Mouse (Mus musculus): Measurements from ENCODE around the gene Dydc2. TPM values are rescaled to one million over a fixed set of nuclear protein-coding genes. Genes with fewer than 3 reads are reported as not detected.

The Dydc2 gene
- polyA plus RNA-seq, 1 experiment from 2014 or later: not detected

DNA sequence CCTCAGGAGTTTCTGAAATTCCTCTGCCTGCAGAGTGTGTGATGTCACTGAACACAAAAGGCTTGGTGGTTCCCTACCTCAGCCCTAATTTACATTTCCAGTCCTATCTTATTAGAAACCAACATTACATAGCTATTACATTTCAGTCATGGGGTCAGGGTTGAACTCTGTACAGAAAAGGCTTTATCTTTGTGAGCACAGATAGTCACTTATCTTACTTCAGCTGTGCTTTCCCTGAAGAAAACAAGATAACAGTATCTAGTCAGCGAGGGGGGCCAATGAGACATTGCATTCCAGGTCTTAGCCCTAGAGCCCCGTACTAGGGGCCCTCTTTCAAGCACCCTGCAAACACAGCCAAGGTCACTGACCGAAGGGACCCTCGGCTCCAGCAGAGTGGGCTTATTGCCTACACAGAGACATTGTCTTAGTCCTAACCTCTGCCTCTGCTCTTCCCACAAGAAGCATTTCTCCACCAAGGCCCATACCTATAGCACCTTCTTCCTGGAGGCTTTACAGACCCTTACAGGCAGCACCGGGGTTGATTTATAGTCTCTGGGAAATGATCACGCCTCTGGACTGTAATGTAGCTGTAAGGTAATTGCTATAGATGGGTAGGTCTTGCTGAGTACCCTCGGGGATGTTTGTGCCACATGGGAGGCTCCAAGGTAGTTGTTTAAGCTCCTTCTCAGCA, 43.3 kb downstream of the Dydc2 start:
- Histone ChIP-seq H3K4me1 (ENCODE audit: control insufficient read depth, insufficient read depth, low read length) (no peaks in the 10 kb centered on the region; the same call in 1 of the 2 replicates), H3K4me2 (ENCODE audit: low read depth, low read length) (no peak overlapping the region), H3K27ac (ENCODE audit: low read length) (peak overlapping the region; percentile 38), H3K27me3 (replicated peaks; ENCODE audit: control insufficient read depth, insufficient read depth, low read length) (no peaks in the 10 kb centered on the region), H3K9ac (ENCODE audit: low read depth, low read length) (no peak overlapping the region), H3K36me3 (ENCODE audit: control insufficient read depth, insufficient read depth, low read length) (no peaks in the 10 kb centered on the region), H3K4me3 (ENCODE audit: low read length) (no peak overlapping the region), H3K9me3 (ENCODE audit: control insufficient read depth, low read length) (no peaks in the 10 kb centered on the region)
- 51% methylated on average over 7 of the region's 7 CpGs for WGBS
- peak; percentile 89 for ATAC-seq

- H3K4me1 ChIP-seq (ENCODE audit: control insufficient read depth, insufficient read depth, low read length): no peaks in the 10 kb centered on the region; the same call in 1 of the 2 replicates
- no peak overlapping the region for H3K4me3 ChIP-seq (ENCODE audit: low read length)
- no peak for ATAC-seq
- no peak overlapping the region for H3K4me2 ChIP-seq (ENCODE audit: low read depth, low read length)
- H3K9me3 ChIP-seq (ENCODE audit: control insufficient read depth, low read length): no peaks in the 10 kb centered on the region
- no peaks in the 10 kb centered on the region for H3K36me3 ChIP-seq (ENCODE audit: control insufficient read depth, insufficient read depth, low read length)
- H3K27ac ChIP-seq (ENCODE audit: low read length): no peak overlapping the region
- no peaks in the 10 kb centered on the region for H3K27me3 ChIP-seq (replicated peaks; ENCODE audit: control insufficient read depth, insufficient read depth, low read length)
- H3K9ac ChIP-seq (ENCODE audit: low read depth, low read length): no peak overlapping the region
- 74% methylated on average over 2 of the region's 2 CpGs for WGBS
These were observed 43.9 kb downstream of the Dydc2 start for GRCm38 (mm10) chr14:41025087-41025486.

GRCm38 (mm10) chr14:41021246-41021645, 47.8 kb downstream of the Dydc2 start:
- no peaks in the 10 kb centered on the region for H3K9me3 ChIP-seq (ENCODE audit: control insufficient read depth, low read length)
- no peaks in the 10 kb centered on the region for H3K27me3 ChIP-seq (replicated peaks; ENCODE audit: control insufficient read depth, insufficient read depth, low read length)
- H3K4me1 ChIP-seq (ENCODE audit: control insufficient read depth, insufficient read depth, low read length): no peaks in the 10 kb centered on the region; the same call in 1 of the 2 replicates
- no peak overlapping the region for H3K9ac ChIP-seq (ENCODE audit: low read depth, low read length)
- 88% methylated on average over 3 of the region's 3 CpGs for WGBS
- ATAC-seq: no peak
- H3K27ac ChIP-seq (ENCODE audit: low read length): no peak overlapping the region
- H3K4me3 ChIP-seq (ENCODE audit: low read length): no peak overlapping the region
- no peaks in the 10 kb centered on the region for H3K36me3 ChIP-seq (ENCODE audit: control insufficient read depth, insufficient read depth, low read length)
- H3K4me2 ChIP-seq (ENCODE audit: low read depth, low read length): no peak overlapping the region

- Histone ChIP-seq H3K4me3 (ENCODE audit: low read length) (no peak overlapping the region), H3K9me3 (ENCODE audit: control insufficient read depth, low read length) (no peaks in the 10 kb centered on the region), H3K9ac (ENCODE audit: low read depth, low read length) (no peak overlapping the region), H3K4me2 (ENCODE audit: low read depth, low read length) (no peak overlapping the region), H3K36me3 (ENCODE audit: control insufficient read depth, insufficient read depth, low read length) (no peaks in the 10 kb centered on the region), H3K4me1 (ENCODE audit: control insufficient read depth, insufficient read depth, low read length) (peaks cover 5% of the 10 kb centered on the region; the same call in 1 of the 2 replicates), H3K27ac (ENCODE audit: low read length) (no peak overlapping the region), H3K27me3 (replicated peaks; ENCODE audit: control insufficient read depth, insufficient read depth, low read length) (no peaks in the 10 kb centered on the region)
- 50% methylated on average over 5 of the region's 5 CpGs for WGBS
- no peak for ATAC-seq
These were observed 51.5 kb downstream of the Dydc2 start for GRCm38 (mm10) chr14:41017460-41017859.

- Histone ChIP-seq H3K4me2 (ENCODE audit: low read depth, low read length) (no peak overlapping the region), H3K27ac (ENCODE audit: low read length) (no peak overlapping the region), H3K9ac (ENCODE audit: low read depth, low read length) (no peak overlapping the region), H3K9me3 (ENCODE audit: control insufficient read depth, low read length) (no peaks in the 10 kb centered on the region), H3K4me3 (ENCODE audit: low read length) (no peak overlapping the region), H3K36me3 (ENCODE audit: control insufficient read depth, insufficient read depth, low read length) (no peaks in the 10 kb centered on the region), H3K4me1 (ENCODE audit: control insufficient read depth, insufficient read depth, low read length) (peaks cover 7% of the 10 kb centered on the region; the same call in 1 of the 2 replicates), H3K27me3 (replicated peaks; ENCODE audit: control insufficient read depth, insufficient read depth, low read length) (no peaks in the 10 kb centered on the region)
- WGBS: 52% methylated on average over 5 of the region's 5 CpGs
- ATAC-seq: no peak
These were observed 54.2 kb downstream of the Dydc2 start for GRCm38 (mm10) chr14:41014701-41015240.

- Histone ChIP-seq H3K4me2 (ENCODE audit: low read depth, low read length) (peak within 1 kb of the TSS; percentile 88), H3K9ac (ENCODE audit: low read depth, low read length) (peak within 1 kb of the TSS; percentile 78), H3K4me1 (ENCODE audit: control insufficient read depth, insufficient read depth, low read length) (peaks cover 7% of the 10 kb centered on the region; the same call in 1 of the 2 replicates), H3K36me3 (ENCODE audit: control insufficient read depth, insufficient read depth, low read length) (no peaks in the 10 kb centered on the region), H3K9me3 (ENCODE audit: control insufficient read depth, low read length) (no peaks in the 10 kb centered on the region), H3K27ac (ENCODE audit: low read length) (peak within 1 kb of the TSS; percentile 53), H3K27me3 (replicated peaks; ENCODE audit: control insufficient read depth, insufficient read depth, low read length) (no peaks in the 10 kb centered on the region), H3K4me3 (ENCODE audit: low read length) (peak within 1 kb of the TSS; percentile 63)
- 3% methylated on average over 32 of the region's 32 CpGs for WGBS
- peak; percentile 97 for ATAC-seq
These were observed 55.1 kb downstream of the Dydc2 start, which contains the start of gene Fam213a for GRCm38 (mm10) chr14:41013630-41014613. Gene Fam213a (minus strand): TSS chr14:41013788.

- 17% methylated on average over 9 of the region's 9 CpGs for WGBS
- Histone ChIP-seq H3K27me3 (replicated peaks; ENCODE audit: control insufficient read depth, insufficient read depth, low read length) (no peaks in the 10 kb centered on the region), H3K36me3 (ENCODE audit: control insufficient read depth, insufficient read depth, low read length) (no peaks in the 10 kb centered on the region), H3K4me2 (ENCODE audit: low read depth, low read length) (peak overlapping the region; percentile 88), H3K4me3 (ENCODE audit: low read length) (peak overlapping the region; percentile 63), H3K4me1 (ENCODE audit: control insufficient read depth, insufficient read depth, low read length) (peaks cover 12% of the 10 kb centered on the region), H3K9me3 (ENCODE audit: control insufficient read depth, low read length) (no peaks in the 10 kb centered on the region), H3K27ac (ENCODE audit: low read length) (no peak overlapping the region), H3K9ac (ENCODE audit: low read depth, low read length) (peak overlapping the region; percentile 78)
- ATAC-seq: peak; percentile 3; the same call in 1 of the 2 replicates
These were observed 55.9 kb downstream of the Dydc2 start for GRCm38 (mm10) chr14:41013143-41013542.

DNA sequence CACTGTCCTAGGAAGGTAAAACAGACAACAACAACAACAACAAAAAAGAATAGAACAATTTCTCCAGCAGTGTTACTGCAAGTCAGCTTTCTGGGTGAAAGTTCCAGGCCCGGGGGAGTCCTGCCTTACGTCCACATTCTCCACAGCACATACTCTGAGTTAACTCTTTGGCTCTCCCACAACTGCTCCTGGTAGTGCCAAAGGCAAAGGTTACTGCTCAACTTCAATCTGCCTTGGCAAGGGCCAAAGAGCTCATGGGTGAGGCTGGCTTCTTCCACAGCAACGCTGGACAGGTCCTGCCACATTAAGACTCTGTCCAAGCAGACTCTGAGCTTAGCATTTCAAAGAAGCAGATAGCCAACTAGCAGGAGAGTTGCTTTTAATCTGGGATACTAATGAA, 57.1 kb downstream of the Dydc2 start:
- Histone ChIP-seq H3K4me1 (ENCODE audit: control insufficient read depth, insufficient read depth, low read length) (peaks cover 19% of the 10 kb centered on the region), H3K27ac (ENCODE audit: low read length) (no peak overlapping the region), H3K27me3 (replicated peaks; ENCODE audit: control insufficient read depth, insufficient read depth, low read length) (no peaks in the 10 kb centered on the region), H3K4me2 (ENCODE audit: low read depth, low read length) (no peak overlapping the region), H3K9me3 (ENCODE audit: control insufficient read depth, low read length) (no peaks in the 10 kb centered on the region), H3K4me3 (ENCODE audit: low read length) (no peak overlapping the region), H3K36me3 (ENCODE audit: control insufficient read depth, insufficient read depth, low read length) (no peaks in the 10 kb centered on the region), H3K9ac (ENCODE audit: low read depth, low read length) (no peak overlapping the region)
- 68% methylated on average over 3 of the region's 3 CpGs for WGBS
- no peak for ATAC-seq

- H3K4me3 ChIP-seq (ENCODE audit: low read length): no peak overlapping the region
- no peaks in the 10 kb centered on the region for H3K36me3 ChIP-seq (ENCODE audit: control insufficient read depth, insufficient read depth, low read length)
- H3K4me1 ChIP-seq (ENCODE audit: control insufficient read depth, insufficient read depth, low read length): peaks cover 24% of the 10 kb centered on the region
- peak; percentile 91 for ATAC-seq
- WGBS: 27% methylated on average over 2 of the region's 2 CpGs
- H3K4me2 ChIP-seq (ENCODE audit: low read depth, low read length): no peak overlapping the region
- no peaks in the 10 kb centered on the region for H3K27me3 ChIP-seq (replicated peaks; ENCODE audit: control insufficient read depth, insufficient read depth, low read length)
- H3K9me3 ChIP-seq (ENCODE audit: control insufficient read depth, low read length): no peaks in the 10 kb centered on the region
- 0 out of 2 replicates have a peak overlapping the region, but pooled peaks have one; percentile 13 for H3K27ac ChIP-seq (ENCODE audit: low read length)
- no peak overlapping the region for H3K9ac ChIP-seq (ENCODE audit: low read depth, low read length)
These were observed 60.9 kb downstream of the Dydc2 start for GRCm38 (mm10) chr14:41008138-41008537.
